Mouse (Mus musculus): Measurements from ENCODE around the gene Abcg5. TPM values are rescaled to one million over a fixed set of nuclear protein-coding genes. Genes with fewer than 3 reads are reported as not detected.

Abcg5 gene
- polyA plus RNA-seq, 1 experiment from 2014 or later = 3.0 TPM

DNA sequence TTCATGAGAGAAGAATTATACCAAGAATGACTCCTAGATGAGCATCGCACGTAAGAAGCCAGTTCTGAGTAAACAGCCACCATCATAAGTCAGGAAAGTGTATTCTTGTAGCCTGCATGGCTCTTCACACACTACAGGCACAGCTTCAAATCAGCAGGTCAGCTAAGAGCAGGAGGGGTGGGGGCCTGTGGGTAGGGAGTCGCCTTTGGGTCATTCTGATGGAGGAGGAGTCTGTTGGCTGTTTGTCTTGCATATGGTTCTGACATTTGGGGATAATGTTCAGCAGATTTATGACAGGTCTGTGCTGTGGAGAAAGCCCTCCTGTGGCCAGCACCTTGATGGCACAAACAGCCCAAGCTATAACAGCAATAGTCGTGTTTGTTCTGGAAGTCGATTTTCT, 26.6 kb downstream of the Abcg5 start:
- no peak overlapping the region for H3K4me3 ChIP-seq
- H3K4me1 ChIP-seq = peaks cover 11% of the 10 kb centered on the region
- no peaks in the 10 kb centered on the region for H3K9me3 ChIP-seq (replicated peaks)
- H3K36me3 ChIP-seq = no peaks in the 10 kb centered on the region; the same call in 1 of the 2 replicates
- no peak overlapping the region for H3K27ac ChIP-seq (replicated peaks)
- no peaks in the 10 kb centered on the region for H3K27me3 ChIP-seq (ENCODE audit: low read depth, poor library complexity, severe bottlenecking)
- whole genome bisulfite sequencing = 79% methylated on average over 5 of the region's 5 CpGs
- DNase-seq (ENCODE audit: low spot score) = no peak

DNA sequence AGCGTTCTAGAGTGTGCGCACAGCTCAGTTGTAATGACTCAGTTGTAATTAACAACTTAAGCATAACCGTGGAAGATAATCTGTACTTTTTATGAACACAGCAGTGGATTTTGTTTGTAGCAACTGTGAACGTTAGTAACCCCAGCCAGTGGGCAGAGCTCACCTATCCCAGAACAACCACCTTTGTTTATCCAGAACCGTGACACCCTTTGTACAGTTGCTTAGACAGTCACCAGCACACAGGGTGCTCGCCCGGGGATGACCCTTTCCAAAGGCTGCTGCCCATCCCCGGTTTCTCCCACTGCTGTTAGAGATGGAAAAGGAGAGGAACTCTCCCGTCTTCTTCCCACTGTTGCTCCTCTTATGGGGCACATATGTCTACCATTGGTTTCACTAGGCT, 29.3 kb downstream of the Abcg5 start:
- H3K27ac ChIP-seq (replicated peaks) = no peak overlapping the region
- H3K27me3 ChIP-seq (ENCODE audit: low read depth, poor library complexity, severe bottlenecking) = no peaks in the 10 kb centered on the region
- peaks cover 2% of the 10 kb centered on the region; the same call in 1 of the 2 replicates for H3K36me3 ChIP-seq
- peaks cover 11% of the 10 kb centered on the region for H3K4me1 ChIP-seq
- 90% methylated on average over 9 of the region's 9 CpGs for WGBS
- H3K4me3 ChIP-seq = no peak overlapping the region
- no peak for DNase-seq (ENCODE audit: low spot score)
- H3K9me3 ChIP-seq (replicated peaks) = no peaks in the 10 kb centered on the region

DNA sequence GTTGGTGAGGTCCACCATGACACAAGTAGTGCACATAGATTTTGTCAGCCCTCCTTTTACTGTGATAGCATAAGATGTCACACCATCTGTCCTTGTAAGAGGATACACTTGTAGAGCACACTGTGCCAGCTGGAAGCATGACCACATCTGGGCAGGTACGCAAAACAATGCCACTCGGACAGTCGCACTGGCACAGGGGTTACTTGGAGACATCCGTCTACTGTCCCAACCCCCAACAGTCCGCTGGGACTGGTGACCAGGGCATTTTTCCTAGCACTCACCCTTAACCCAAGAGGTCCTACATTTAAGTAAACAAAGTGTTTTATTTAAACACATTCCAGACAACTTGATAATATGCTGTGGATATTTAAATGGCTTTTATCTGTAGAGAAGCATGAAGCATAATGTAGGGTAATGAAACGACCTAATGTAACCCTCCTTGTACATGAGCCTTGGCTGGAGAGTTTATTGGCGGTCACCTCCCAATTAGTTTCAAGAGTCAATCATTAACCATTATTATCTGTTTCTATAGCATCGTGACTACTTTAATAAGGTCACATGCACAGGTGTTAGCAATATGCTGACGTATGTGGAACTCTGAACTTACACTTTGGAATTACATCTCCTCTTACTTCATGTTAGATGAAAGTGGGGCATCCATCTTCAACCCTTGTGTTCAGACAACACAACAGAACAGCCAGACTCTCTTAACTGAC, 32.4 kb downstream of the Abcg5 start:
- no peak for DNase-seq (ENCODE audit: low spot score)
- Histone ChIP-seq H3K4me1 (peaks cover 11% of the 10 kb centered on the region), H3K9me3 (replicated peaks) (no peaks in the 10 kb centered on the region), H3K27ac (replicated peaks) (no peak overlapping the region), H3K36me3 (peaks cover 2% of the 10 kb centered on the region; the same call in 1 of the 2 replicates), H3K27me3 (ENCODE audit: low read depth, poor library complexity, severe bottlenecking) (no peaks in the 10 kb centered on the region), H3K4me3 (no peak overlapping the region)
- WGBS = 96% methylated on average over 9 of the region's 9 CpGs

DNA sequence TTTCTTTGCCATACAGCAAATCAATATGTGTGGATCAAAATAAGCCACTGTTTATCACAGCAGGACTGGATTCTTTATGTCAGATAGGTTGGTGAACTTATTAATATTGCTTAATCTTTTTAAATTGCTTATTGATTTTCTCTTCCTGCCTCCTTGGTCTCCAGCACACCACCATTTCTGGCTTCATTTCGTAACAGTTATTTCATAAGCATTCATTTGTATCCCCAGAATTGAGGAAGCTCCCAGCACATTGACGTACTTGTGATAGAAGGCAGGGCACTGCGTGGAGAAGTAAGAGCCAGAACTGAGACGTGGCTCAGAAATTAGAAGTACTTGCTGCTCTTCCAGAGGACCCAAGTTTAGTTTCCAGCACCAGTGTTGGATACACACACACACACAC, 35.2 kb downstream of the Abcg5 start:
- no peak overlapping the region for H3K27ac ChIP-seq (replicated peaks)
- peaks cover 2% of the 10 kb centered on the region; the same call in 1 of the 2 replicates for H3K36me3 ChIP-seq
- 91% methylated on average over 4 of the region's 4 CpGs for WGBS
- DNase-seq (ENCODE audit: low spot score) = no peak
- no peaks in the 10 kb centered on the region for H3K27me3 ChIP-seq (ENCODE audit: low read depth, poor library complexity, severe bottlenecking)
- H3K4me3 ChIP-seq = no peak overlapping the region
- peaks cover 28% of the 10 kb centered on the region for H3K4me1 ChIP-seq
- no peaks in the 10 kb centered on the region for H3K9me3 ChIP-seq (replicated peaks)

DNA sequence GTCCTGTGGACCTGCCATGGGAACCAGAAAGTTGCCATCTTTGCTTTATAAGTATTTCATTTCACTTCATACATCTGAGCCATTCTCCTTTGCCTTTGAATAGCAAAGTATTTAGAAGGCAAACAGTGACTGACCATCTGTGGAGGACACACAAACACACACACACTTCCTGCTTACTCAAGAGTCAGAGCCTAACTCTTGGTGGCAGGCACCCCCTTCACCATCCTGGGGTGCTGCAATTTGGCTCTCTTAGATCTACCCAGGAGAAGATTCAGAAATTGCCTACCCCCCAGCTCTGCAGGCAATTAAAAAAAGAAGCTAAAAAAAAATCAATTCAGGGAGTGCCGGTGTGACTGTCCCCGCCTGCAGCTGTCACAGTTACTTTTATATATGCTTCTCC, 36.3 kb downstream of the Abcg5 start:
- Histone ChIP-seq H3K27me3 (ENCODE audit: low read depth, poor library complexity, severe bottlenecking) (no peaks in the 10 kb centered on the region), H3K4me1 (peaks cover 28% of the 10 kb centered on the region), H3K36me3 (0 out of 2 replicates have a peak, but pooled peaks cover 2% of the 10 kb centered on the region), H3K27ac (replicated peaks) (0 out of 2 replicates have a peak overlapping the region, but pooled peaks have one; percentile 46), H3K4me3 (no peak overlapping the region), H3K9me3 (replicated peaks) (no peaks in the 10 kb centered on the region)
- no peak for DNase-seq (ENCODE audit: low spot score)
- 76% methylated on average over 2 of the region's 2 CpGs for WGBS

DNA sequence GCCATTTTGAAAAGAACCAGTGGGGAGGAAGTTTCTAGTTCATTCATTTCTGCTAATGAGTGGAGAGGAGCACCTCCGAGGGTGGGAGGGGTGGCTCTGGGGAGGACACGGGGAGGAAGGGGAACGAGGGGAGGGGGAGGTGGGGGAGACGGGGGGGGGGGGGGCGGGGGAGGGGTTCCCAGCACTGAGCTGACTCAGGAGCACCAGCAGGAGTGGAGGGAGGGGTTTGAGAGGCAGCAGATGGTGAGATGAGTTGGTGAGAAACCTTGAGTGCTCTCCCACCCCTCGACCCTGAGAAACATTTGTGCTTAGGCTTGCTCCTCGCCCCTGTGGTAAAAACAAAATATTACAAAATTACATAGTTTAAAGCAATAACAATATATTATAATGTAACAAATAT, 36.9 kb downstream of the Abcg5 start:
- Histone ChIP-seq H3K4me1 (peaks cover 28% of the 10 kb centered on the region), H3K4me3 (no peak overlapping the region), H3K9me3 (replicated peaks) (no peaks in the 10 kb centered on the region), H3K27me3 (ENCODE audit: low read depth, poor library complexity, severe bottlenecking) (no peaks in the 10 kb centered on the region), H3K27ac (replicated peaks) (no peak overlapping the region; the same call in 1 of the 2 replicates), H3K36me3 (0 out of 2 replicates have a peak, but pooled peaks cover 2% of the 10 kb centered on the region)
- DNase-seq (ENCODE audit: low spot score) = peak; percentile 29
- 33% methylated on average over 5 of the region's 7 CpGs for WGBS

DNA sequence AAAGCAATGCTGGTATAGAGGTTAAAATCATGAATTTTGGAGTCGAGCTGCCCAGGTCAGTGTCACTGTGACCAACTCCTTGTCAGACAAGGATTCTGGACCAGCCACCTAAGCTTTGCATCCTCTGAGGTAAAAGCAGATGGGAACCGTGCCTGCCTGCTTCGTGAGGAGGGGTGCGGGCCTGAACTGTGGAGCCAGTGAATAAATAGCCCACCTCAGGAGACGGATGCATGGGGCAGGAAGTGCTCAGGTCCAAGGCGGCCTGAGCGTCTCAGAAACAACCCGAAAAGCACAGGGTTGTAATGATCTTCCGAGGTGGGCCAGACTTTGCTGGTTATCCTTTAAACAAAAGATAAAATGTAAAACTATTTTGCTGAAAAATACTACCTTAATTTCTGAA, 37.7 kb downstream of the Abcg5 start:
- H3K9me3 ChIP-seq (replicated peaks) = no peaks in the 10 kb centered on the region
- WGBS = 26% methylated on average over 9 of the region's 9 CpGs
- peaks cover 29% of the 10 kb centered on the region for H3K4me1 ChIP-seq
- 0 out of 2 replicates have a peak, but pooled peaks cover under 1% of the 10 kb centered on the region for H3K36me3 ChIP-seq
- no peak overlapping the region for H3K4me3 ChIP-seq
- peak overlapping the region; percentile 50; the same call in 1 of the 2 replicates for H3K27ac ChIP-seq (replicated peaks)
- no peaks in the 10 kb centered on the region for H3K27me3 ChIP-seq (ENCODE audit: low read depth, poor library complexity, severe bottlenecking)
- DNase-seq (ENCODE audit: low spot score) = no peak

DNA sequence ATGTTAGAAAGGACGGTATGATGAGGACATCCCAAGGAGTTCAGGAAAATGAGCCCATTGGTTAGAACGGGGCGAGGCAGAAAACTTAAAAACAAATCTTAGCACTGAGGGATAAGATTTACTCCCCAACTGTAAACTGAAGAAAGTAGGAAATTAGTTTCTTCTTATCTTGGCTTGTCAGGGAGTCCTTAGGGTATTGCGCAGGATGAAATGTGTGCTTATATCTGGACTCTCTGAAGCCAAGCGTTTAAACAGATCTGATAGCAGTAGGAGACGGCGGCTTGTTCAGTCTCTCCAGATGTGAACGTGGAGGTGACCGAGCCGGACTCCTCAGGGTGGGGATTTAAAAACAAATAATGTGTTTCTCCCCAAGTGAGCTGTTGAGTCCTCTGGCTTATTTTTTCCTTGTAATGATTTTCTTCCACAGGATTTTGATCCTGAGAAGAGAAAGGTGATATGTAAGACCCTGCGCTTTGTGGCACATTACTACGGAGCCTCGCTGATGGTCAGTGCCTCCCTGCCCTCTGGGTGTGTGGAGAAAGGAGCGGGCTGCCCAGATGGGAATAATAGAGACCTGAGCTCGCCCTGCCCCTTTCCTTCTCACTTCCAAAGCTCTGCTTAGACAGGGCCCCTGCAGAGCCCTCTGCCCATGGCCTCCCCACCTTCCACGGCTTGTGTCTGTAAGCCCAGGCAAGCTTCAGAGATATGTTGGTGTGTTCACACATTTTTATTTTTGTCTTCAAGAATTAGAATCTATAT, 38.3 kb downstream of the Abcg5 start:
- Histone ChIP-seq H3K27me3 (ENCODE audit: low read depth, poor library complexity, severe bottlenecking) (no peaks in the 10 kb centered on the region), H3K4me1 (peaks cover 34% of the 10 kb centered on the region), H3K4me3 (no peak overlapping the region), H3K9me3 (replicated peaks) (no peaks in the 10 kb centered on the region), H3K27ac (replicated peaks) (peak overlapping the region; percentile 50), H3K36me3 (no peaks in the 10 kb centered on the region)
- DNase-seq (ENCODE audit: low spot score) = peak; percentile 26
- WGBS = 57% methylated on average over 16 of the region's 16 CpGs

DNA sequence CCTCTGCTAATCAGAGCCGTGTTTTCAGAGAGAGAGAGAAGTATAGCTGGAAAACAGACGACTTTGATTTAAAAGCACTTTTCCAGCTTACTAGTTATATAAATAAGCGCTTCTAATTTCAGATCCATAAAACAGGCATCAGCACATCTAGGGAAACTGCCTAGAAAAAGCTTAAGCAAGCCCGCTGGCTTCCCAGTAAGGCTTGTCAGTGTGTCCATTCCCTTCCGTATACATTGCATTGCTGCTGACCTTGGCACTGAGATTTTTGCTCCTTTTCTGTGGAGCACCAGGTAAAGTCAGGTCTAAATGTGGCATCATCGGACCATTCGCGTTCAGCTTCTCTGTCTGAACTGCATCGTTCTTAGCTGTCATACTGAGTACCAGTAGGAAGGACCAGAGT, 40.5 kb downstream of the Abcg5 start:
- Histone ChIP-seq H3K27ac (replicated peaks) (no peak overlapping the region), H3K9me3 (replicated peaks) (no peaks in the 10 kb centered on the region), H3K4me1 (peaks cover 39% of the 10 kb centered on the region), H3K4me3 (no peak overlapping the region), H3K36me3 (no peaks in the 10 kb centered on the region), H3K27me3 (ENCODE audit: low read depth, poor library complexity, severe bottlenecking) (no peaks in the 10 kb centered on the region)
- DNase-seq (ENCODE audit: low spot score) = no peak
- WGBS = 92% methylated on average over 9 of the region's 9 CpGs

DNA sequence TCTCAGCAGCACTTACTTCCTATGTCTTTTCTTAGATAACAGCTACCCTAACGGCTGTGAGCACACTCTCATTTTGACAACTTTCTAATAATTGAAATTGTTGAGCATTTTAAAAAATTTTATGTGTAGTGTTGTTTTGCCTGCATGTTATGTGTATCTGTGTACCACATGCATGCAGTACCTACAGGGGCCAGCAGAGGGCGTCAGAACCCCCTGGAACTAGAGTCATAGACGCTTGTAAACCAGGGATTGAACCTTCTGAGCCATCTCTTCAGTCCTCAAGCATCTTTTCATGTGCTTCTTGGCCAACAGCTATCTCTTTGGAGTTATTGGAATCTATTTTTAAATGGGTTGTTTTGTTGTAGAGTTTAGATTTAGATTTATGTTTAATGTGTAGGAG, 40.9 kb downstream of the Abcg5 start:
- Histone ChIP-seq H3K4me3 (no peak overlapping the region), H3K9me3 (replicated peaks) (no peaks in the 10 kb centered on the region), H3K36me3 (peaks cover 4% of the 10 kb centered on the region), H3K27me3 (ENCODE audit: low read depth, poor library complexity, severe bottlenecking) (no peaks in the 10 kb centered on the region), H3K27ac (replicated peaks) (no peak overlapping the region), H3K4me1 (peaks cover 39% of the 10 kb centered on the region)
- 30% methylated on average over 3 of the region's 3 CpGs for WGBS
- peak; percentile 50 for DNase-seq (ENCODE audit: low spot score)

DNA sequence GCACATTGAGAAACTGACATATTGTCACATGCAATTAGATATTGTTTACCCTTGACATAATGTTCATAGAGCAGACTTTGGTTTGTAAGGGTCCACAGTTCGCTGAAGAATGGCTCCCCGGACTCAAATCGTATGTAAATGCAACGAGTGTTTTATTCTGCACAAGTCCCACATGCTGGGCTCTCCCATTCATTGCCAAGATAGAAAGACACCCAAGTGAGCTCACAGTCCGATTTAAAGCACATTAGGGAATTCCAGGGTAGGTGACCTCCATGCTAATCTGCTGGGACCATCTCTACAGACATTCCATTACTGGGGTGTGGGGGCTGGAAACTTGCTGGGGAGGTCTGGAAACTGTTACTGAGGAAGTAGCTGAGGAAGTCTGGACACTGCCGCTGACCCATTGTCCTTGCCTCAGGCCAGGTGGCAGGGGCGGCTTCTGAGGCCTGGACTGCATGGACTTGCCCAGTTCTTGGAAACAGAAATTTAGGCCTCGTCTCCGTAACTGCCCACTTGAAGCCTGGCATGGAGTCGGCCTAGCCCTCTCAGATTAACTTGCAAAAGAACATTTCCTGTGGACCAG, 42.9 kb downstream of the Abcg5 start:
- peaks cover 22% of the 10 kb centered on the region for H3K4me1 ChIP-seq
- peaks cover 4% of the 10 kb centered on the region for H3K36me3 ChIP-seq
- WGBS = 64% methylated on average over 10 of the region's 10 CpGs
- H3K4me3 ChIP-seq = no peak overlapping the region
- H3K27me3 ChIP-seq (ENCODE audit: low read depth, poor library complexity, severe bottlenecking) = no peaks in the 10 kb centered on the region
- H3K9me3 ChIP-seq (replicated peaks) = no peaks in the 10 kb centered on the region
- no peak overlapping the region for H3K27ac ChIP-seq (replicated peaks)
- DNase-seq (ENCODE audit: low spot score) = no peak

DNA sequence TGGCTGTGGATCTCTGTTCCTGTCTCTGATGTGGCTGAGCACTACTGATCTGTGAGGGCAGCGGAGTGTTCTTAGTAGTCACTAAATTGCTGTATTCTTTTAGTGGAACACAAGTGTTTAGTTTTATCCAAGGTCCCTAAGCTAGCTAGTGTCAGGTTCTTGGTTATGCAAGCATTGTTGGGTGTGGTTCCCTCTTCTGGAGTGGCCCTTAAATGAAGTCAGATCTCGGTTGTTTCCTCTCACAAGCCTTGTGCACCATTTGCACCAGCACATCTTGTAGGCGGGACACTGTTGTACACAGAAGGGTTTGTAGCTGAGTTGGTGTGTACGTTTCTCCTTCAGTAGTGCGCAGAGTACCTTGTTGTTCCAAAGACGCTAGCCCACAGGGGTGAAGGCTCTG, 44.8 kb downstream of the Abcg5 start:
- Histone ChIP-seq H3K9me3 (replicated peaks) (no peaks in the 10 kb centered on the region), H3K4me1 (peaks cover 12% of the 10 kb centered on the region), H3K36me3 (peaks cover 4% of the 10 kb centered on the region), H3K27me3 (ENCODE audit: low read depth, poor library complexity, severe bottlenecking) (no peaks in the 10 kb centered on the region), H3K27ac (replicated peaks) (no peak overlapping the region), H3K4me3 (no peak overlapping the region)
- no peak for DNase-seq (ENCODE audit: low spot score)
- WGBS = 94% methylated on average over 6 of the region's 6 CpGs

DNA sequence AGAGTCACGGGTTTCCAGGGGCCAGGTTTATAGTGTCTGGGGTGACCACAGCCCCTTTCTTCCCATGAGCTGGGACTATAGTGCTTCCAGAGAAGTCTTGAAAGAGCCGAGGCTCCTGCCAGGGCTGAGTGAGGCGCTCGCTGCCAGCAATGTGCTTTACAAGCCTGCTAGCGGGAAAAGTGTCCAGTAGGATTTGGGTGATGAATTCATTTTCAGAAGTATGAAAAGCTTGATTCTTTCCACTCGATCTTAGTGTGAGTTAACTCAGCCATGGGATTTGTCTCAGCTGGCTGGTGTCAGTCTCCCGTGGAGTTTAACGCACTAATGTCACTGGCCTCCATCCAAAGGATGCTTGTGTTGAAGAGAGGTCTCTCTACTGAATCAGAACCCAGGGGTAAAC, 46.5 kb downstream of the Abcg5 start:
- H3K4me3 ChIP-seq = no peak overlapping the region
- H3K4me1 ChIP-seq = peaks cover 10% of the 10 kb centered on the region; the same call in 1 of the 2 replicates
- DNase-seq (ENCODE audit: low spot score) = no peak
- no peaks in the 10 kb centered on the region for H3K27me3 ChIP-seq (ENCODE audit: low read depth, poor library complexity, severe bottlenecking)
- no peak overlapping the region for H3K27ac ChIP-seq (replicated peaks)
- WGBS = 80% methylated on average over 8 of the region's 8 CpGs
- no peaks in the 10 kb centered on the region for H3K9me3 ChIP-seq (replicated peaks)
- H3K36me3 ChIP-seq = peaks cover 4% of the 10 kb centered on the region

Data from midbrain, embryonic 10.5 days (tissue).